In the genomic region with DNA sequence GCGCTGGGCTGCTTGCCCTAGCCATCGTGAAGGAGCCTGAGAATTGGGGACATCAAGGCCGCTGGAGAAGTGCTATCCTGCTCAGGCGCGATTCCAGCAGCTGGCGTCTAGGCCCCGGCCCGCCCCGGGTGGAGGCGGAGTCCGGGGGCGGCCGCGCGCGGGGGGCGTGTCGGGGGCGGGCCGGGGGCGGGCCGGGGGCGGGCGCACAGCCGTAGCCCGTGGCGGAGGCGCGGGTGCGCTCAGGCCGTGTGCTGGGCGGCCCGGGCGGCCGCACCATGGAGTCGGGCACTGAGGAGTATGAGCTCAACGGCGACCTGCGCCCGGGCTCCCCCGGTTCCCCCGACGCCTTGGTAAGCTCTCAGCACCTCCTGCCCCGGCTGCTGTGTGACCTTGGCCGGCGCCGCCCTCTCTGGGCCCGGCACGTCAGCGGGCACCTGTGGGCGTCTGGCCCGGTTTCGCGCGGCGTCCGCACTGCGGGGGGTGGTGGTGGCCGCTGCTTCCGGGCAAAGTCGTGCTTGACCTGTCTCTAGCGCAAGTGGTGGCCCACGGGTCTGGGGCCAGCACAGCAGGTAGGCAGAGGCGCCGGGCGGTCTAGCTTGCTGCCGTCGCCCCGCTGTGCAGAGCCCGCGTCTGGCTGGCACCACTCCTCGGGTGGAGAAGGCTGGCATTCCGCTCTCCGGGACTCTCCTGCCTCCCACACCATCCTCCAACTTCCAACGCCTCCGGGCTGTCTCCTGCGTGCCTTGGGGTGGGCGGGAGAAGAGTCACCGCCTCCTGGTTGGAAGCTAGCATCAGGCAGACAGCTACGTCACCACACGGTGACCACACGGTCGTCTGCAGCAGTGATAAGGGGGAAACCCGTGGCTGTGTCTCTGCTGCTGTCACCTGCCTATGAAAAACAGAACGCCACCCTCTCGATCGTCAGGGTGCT, we compare ENCODE assay signal across 8 mouse cellular contexts. TPM values are rescaled to one million over a fixed set of nuclear protein-coding genes. Genes with fewer than 3 reads are reported as not detected.
DNase-seq lines count a peak whose midpoint lies in the region; ATAC-seq and TF ChIP-seq lines count a peak whose summit lies in the region.

A gene (plus strand): TSS at position 198 of the 931 bp plus-strand sequence.

- TF ChIP-seq POLR2A in MEL (IDR thresholded peaks at IDR 0.05; ENCODE audit: control insufficient read depth in 1 of 2, insufficient read depth in 1 of 2, low read depth in 1 of 2, low read length in 2 of 2, poor library complexity in 1 of 2) = peak; percentile 82 to 94; a peak in 3 of 4 replicates

- peak within 1 kb of the TSS; percentile 62 for H3K27ac ChIP-seq in MEL (ENCODE audit: control insufficient read depth, low read depth, low read length)
- H3K27ac ChIP-seq in forebrain, postnatal 0 days (ENCODE audit: low read depth, low read length) = peak within 1 kb of the TSS; percentile 54
- peak within 1 kb of the TSS; percentile 91 for H3K27ac ChIP-seq in lung, postnatal 0 days (ENCODE audit: low read length)

- no peak for TF ChIP-seq CTCF in MEL (IDR thresholded peaks at IDR 0.05 in 2 of 3, conservative IDR thresholded peaks at IDR 0.05 in 1 of 3; ENCODE audit: control insufficient read depth in 1 of 3, insufficient read depth in 1 of 3, low read depth in 2 of 3, low read length in 3 of 3, poor library complexity in 1 of 3, severe bottlenecking in 1 of 3)
- TF ChIP-seq CTCF in forebrain, postnatal 0 days (IDR thresholded peaks at IDR 0.05; ENCODE audit: low read depth) = no peak
- TF ChIP-seq CTCF in lung, postnatal 0 days (IDR thresholded peaks at IDR 0.05) = 0 out of 2 replicates have a peak, but pooled peaks have one; percentile 1

- under 1% methylated on average over 75 of the region's 87 CpGs for WGBS in forebrain, postnatal 0 days
- under 1% methylated on average over 40 of the region's 87 CpGs for WGBS in lung, postnatal 0 days

- H3K9ac ChIP-seq in MEL (ENCODE audit: control insufficient read depth, low read depth, low read length, poor library complexity, severe bottlenecking) = peak within 1 kb of the TSS; percentile 78
- H3K9ac ChIP-seq in forebrain, postnatal 0 days = peak within 1 kb of the TSS; percentile 66
- peak within 1 kb of the TSS; percentile 79 for H3K9ac ChIP-seq in lung, postnatal 0 days (replicated peaks; ENCODE audit: low read depth)

- intact Hi-C loops in heart, postnatal 36 days (cut with DNase I) = loop anchor here (5.0 kb wide), 1 partner anchor 320 kb away; no protein-coding TSS in a partner anchor

- DNase-seq in MEL (ENCODE audit: low read depth, low spot score) = peak; percentile 94
- DNase-seq in cerebellum, adult 18-20 months = peak; percentile 78 to 81
- peak; percentile 81 for DNase-seq in forebrain, postnatal 0 days
- DNase-seq in heart, postnatal 36 days = peak; percentile 85 to 90
- DNase-seq in layer of hippocampus, adult 8-10 months (ENCODE audit: low spot score in 2 of 2) = peak; percentile 67 to 75
- DNase-seq in lung, postnatal 0 days (ENCODE audit: low spot score) = peak; percentile 91
- DNase-seq in ovary, postnatal 10 days (ENCODE audit: low spot score) = peak; percentile 63
- DNase-seq in thymus, postnatal 0 days (ENCODE audit: low spot score) = peak; percentile 81

- peak within 1 kb of the TSS; percentile 65 to 81 for H3K4me3 ChIP-seq in MEL (ENCODE audit: control insufficient read depth in 1 of 2, insufficient read depth in 1 of 2, low read depth in 2 of 2, low read length in 2 of 2)
- peak within 1 kb of the TSS; percentile 74 for H3K4me3 ChIP-seq in forebrain, postnatal 0 days (ENCODE audit: low read depth, low read length)
- peak within 1 kb of the TSS; percentile 83 for H3K4me3 ChIP-seq in lung, postnatal 0 days (ENCODE audit: low read depth, low read length)

- TF ChIP-seq RAD21 in MEL (IDR thresholded peaks at IDR 0.05; ENCODE audit: low read depth, low read length) = no peak

- H3K9me3 ChIP-seq in MEL (replicated peaks; ENCODE audit: insufficient read depth, low read length) = no peaks in the 10 kb centered on the region
- no peaks in the 10 kb centered on the region for H3K9me3 ChIP-seq in forebrain, postnatal 0 days (ENCODE audit: low read length)
- H3K9me3 ChIP-seq in lung, postnatal 0 days (ENCODE audit: low read length) = no peaks in the 10 kb centered on the region

- peak within 1 kb of the TSS; percentile 100 for H3K4me2 ChIP-seq in forebrain, postnatal 0 days (ENCODE audit: low read depth)
- peak within 1 kb of the TSS; percentile 100 for H3K4me2 ChIP-seq in lung, postnatal 0 days (replicated peaks; ENCODE audit: low read depth, low read length)

- H3K79me2 ChIP-seq in MEL (ENCODE audit: control insufficient read depth, insufficient read depth, low read length, poor library complexity) = no peaks in the 10 kb centered on the region; the same call in 1 of the 2 replicates

- peaks cover 0 to 14% of the 10 kb centered on the region in 2 experiments; a peak in 3 of 4 replicates for H3K4me1 ChIP-seq in MEL (ENCODE audit: control insufficient read depth in 1 of 2, insufficient read depth in 2 of 2, low read length in 2 of 2)
- H3K4me1 ChIP-seq in forebrain, postnatal 0 days (ENCODE audit: insufficient read depth) = peaks cover 6% of the 10 kb centered on the region
- H3K4me1 ChIP-seq in lung, postnatal 0 days (ENCODE audit: insufficient read depth, low read depth, low read length) = peaks cover 24% of the 10 kb centered on the region

- H3K27me3 ChIP-seq in MEL (ENCODE audit: control insufficient read depth in 1 of 2, insufficient read depth in 2 of 2, low read length in 2 of 2) = no peaks in the 10 kb centered on the region
- H3K27me3 ChIP-seq in forebrain, postnatal 0 days (ENCODE audit: insufficient read depth, low read length) = no peaks in the 10 kb centered on the region
- H3K27me3 ChIP-seq in lung, postnatal 0 days (replicated peaks; ENCODE audit: insufficient read depth, low read length) = no peaks in the 10 kb centered on the region

- peak; percentile 90 for ATAC-seq in forebrain, postnatal 0 days
- peak; percentile 96 for ATAC-seq in lung, postnatal 0 days

- TF ChIP-seq EP300 in MEL (IDR thresholded peaks at IDR 0.05; ENCODE audit: low read depth in 1 of 2, low read length in 2 of 2) = peak; percentile 22 to 60; a peak in 1 of 4 replicates
- no peak for TF ChIP-seq EP300 in lung, postnatal 0 days (IDR thresholded peaks at IDR 0.05)

- peaks cover 0 to 9% of the 10 kb centered on the region in 2 experiments; a peak in 2 of 4 replicates for H3K36me3 ChIP-seq in MEL (ENCODE audit: control insufficient read depth in 1 of 2, insufficient read depth in 2 of 2, low read length in 2 of 2)
- H3K36me3 ChIP-seq in forebrain, postnatal 0 days (ENCODE audit: insufficient read depth) = no peaks in the 10 kb centered on the region
- no peaks in the 10 kb centered on the region for H3K36me3 ChIP-seq in lung, postnatal 0 days (ENCODE audit: insufficient read depth, low read length)

TF ChIP-seq in MEL, 35 proteins besides CTCF, POLR2A, EP300 and RAD21 (continues in another document):
- TF ChIP-seq ETS1 (IDR thresholded peaks at IDR 0.05; ENCODE audit: low read depth, low read length) (peak; percentile 89), GABPA (IDR thresholded peaks at IDR 0.05; ENCODE audit: low read depth, low read length) (no peak), USF1 (IDR thresholded peaks at IDR 0.05; ENCODE audit: low read depth, low read length) (peak; percentile 50; the same call in 1 of the 2 replicates), NELFE (IDR thresholded peaks at IDR 0.05; ENCODE audit: low read depth, low read length) (peak; percentile 57), UBTF (IDR thresholded peaks at IDR 0.05; ENCODE audit: borderline replicate concordance, insufficient read depth, low read depth, low read length) (no peak), JUND (IDR thresholded peaks at IDR 0.05; ENCODE audit: low read depth, low read length) (no peak), POLR2AphosphoS5 (IDR thresholded peaks at IDR 0.05; ENCODE audit: borderline replicate concordance, low read depth, low read length) (no peak), SIN3A (IDR thresholded peaks at IDR 0.05; ENCODE audit: low read length) (peak; percentile 94), MYB (IDR thresholded peaks at IDR 0.05; ENCODE audit: low read depth, low read length) (no peak), POLR2AphosphoS2 (IDR thresholded peaks at IDR 0.05; ENCODE audit: low read length) (peak; percentile 50; the same call in 1 of the 2 replicates), GATA1 (IDR thresholded peaks at IDR 0.05; ENCODE audit: low read depth, low read length) (peak; percentile 81), ZMIZ1 (IDR thresholded peaks at IDR 0.05; ENCODE audit: low read depth, low read length) (no peak), E2F4 (IDR thresholded peaks at IDR 0.05; ENCODE audit: borderline replicate concordance, low read depth, low read length) (no peak), MAZ (IDR thresholded peaks at IDR 0.05; ENCODE audit: low read depth, low read length) (peak; percentile 30; the same call in 1 of the 2 replicates), CHD1 (IDR thresholded peaks at IDR 0.05; ENCODE audit: low read depth, low read length) (no peak), CHD2 (IDR thresholded peaks at IDR 0.05; ENCODE audit: low read length) (no peak), NRF1 (IDR thresholded peaks at IDR 0.05; ENCODE audit: insufficient read depth, low read depth, low read length, poor library complexity, severe bottlenecking) (peak; percentile 28; the same call in 1 of the 2 replicates), MAX (IDR thresholded peaks at IDR 0.05; ENCODE audit: low read length) (peak; percentile 58), SMC3 (IDR thresholded peaks at IDR 0.05; ENCODE audit: low read depth, low read length) (no peak), MXI1 (IDR thresholded peaks at IDR 0.05; ENCODE audit: low read depth, low read length) (peak; percentile 90), TAL1 (IDR thresholded peaks at IDR 0.05; ENCODE audit: low read length) (peak; percentile 76), ZC3H11A (IDR thresholded peaks at IDR 0.05; ENCODE audit: low read depth, low read length) (no peak), KAT2A (conservative IDR thresholded peaks at IDR 0.05; ENCODE audit: low read depth, low read length) (no peak; the same call in 1 of the 2 replicates), ZKSCAN1 (IDR thresholded peaks at IDR 0.05; ENCODE audit: low read depth, low read length) (no peak)

RNA-seq across cellular contexts. Expression of the gene that starts here (rescaled TPM):
- 23.2 and 30.5 TPM in 2 replicates for total RNA-seq in MEL (2012; rRNA removed)
- polyA plus RNA-seq in MEL (2012; ENCODE audit: insufficient read depth in 1 of 2, insufficient read length in 2 of 2, low read depth in 1 of 2, low replicate concordance in 2 of 2, missing spikeins in 1 of 2) = 10 to 100 TPM in 1 of 2 experiments, not detected in 1; 69.8 TPM
- 16.5 and 28.6 TPM in 2 replicates for total RNA-seq in forebrain, postnatal 0 days (2014; rRNA removed)
- 37.0 and 43.1 TPM in 2 replicates for polyA plus RNA-seq in forebrain, postnatal 0 days (2015; fragmentation: Nextera tagmentation; extraction: Ambion mirVana)
- total RNA-seq in heart, postnatal 36 days (2021) = 100 to 1,000 TPM; 110 to 136 TPM
- 10 to 100 TPM; 17.8 to 27.6 (median 21.7) TPM for total RNA-seq in layer of hippocampus, adult 8-10 months (2022)
- 66.3 and 72.0 TPM in 2 replicates for polyA plus RNA-seq in lung, postnatal 0 days (2015; fragmentation: Nextera tagmentation; extraction: Ambion mirVana)
- 29.5 and 32.8 TPM in 2 replicates for polyA plus RNA-seq in thymus, postnatal 0 days (2015; fragmentation: Nextera tagmentation; extraction: Ambion mirVana)

Comparison
In these comparisons a context has a peak if more than half of its experiments do, and no peak if none do; other contexts are left out.
1. Peak in every context shown above with its lines: DNase-seq, ATAC-seq, H3K4me3 ChIP-seq and H3K27ac ChIP-seq.